Mouse (Mus musculus) olfactory bulb, adult 2 months (tissue): ENCODE data around the gene Arl11. TPM values are rescaled to one million over a fixed set of nuclear protein-coding genes. Genes with fewer than 3 reads are reported as not detected.

Experiments
- H3K27ac ChIP-seq: fragments of 200-500 bp; 2 replicates; pipeline ENCODE4 v1.5.1; 2012; ENCODE audit warnings: low read depth, low read length; ENCODE audit not compliant: insufficient read depth
- H3K4me1 ChIP-seq: fragments of 200-500 bp; 2 replicates; pipeline ENCODE4 v1.6.1; 2012; ENCODE audit warnings: low read length; ENCODE audit not compliant: control insufficient read depth, insufficient read depth
- H3K4me3 ChIP-seq: fragments of 200-500 bp; 2 replicates; pipeline ENCODE4 v1.5.1; 2012; ENCODE audit warnings: mild to moderate bottlenecking, low read depth, low read length, moderate library complexity; ENCODE audit not compliant: insufficient read depth
- CTCF ChIP-seq: fragments of 200-500 bp; IDR thresholded peaks from 2 replicates; pipeline ENCODE4 v1.5.1; 2012; ENCODE audit warnings: low read depth, mild to moderate bottlenecking, low read length, moderate library complexity; ENCODE audit not compliant: insufficient read depth
- POLR2A ChIP-seq: fragments of 200-500 bp; IDR thresholded peaks from 2 replicates; pipeline ENCODE4 v1.6.1; 2012; ENCODE audit warnings: mild to moderate bottlenecking, low read depth, low read length, moderate library complexity; ENCODE audit not compliant: insufficient read depth
- WGBS: fragments of 180-500 bp; shearing (Covaris S2); methylation state at CpG from one replicate; pipeline ENCODE4 v1.1.7; 2018; 5-methylcytosine and 5-hydroxymethylcytosine counted together
- polyA plus RNA-seq: library from polyadenylated mRNA; stranded (reverse); fragments of >200 nt; gene quantifications from 2 replicates; pipeline ENCODE4 v1.2.4, GENCODE M21; 2012; ENCODE audit warnings: low replicate concordance; ENCODE audit not compliant: missing spikeins, insufficient read depth, insufficient read length

The Arl11 gene
- polyA plus RNA-seq, result not detected in 2 replicates

GRCm38 (mm10) chr14:61309593-61309992 is at the start of gene Arl11:
Gene Arl11, plus strand, starts transcription at chr14:61309753.
- H3K4me1 ChIP-seq, result no peaks in the 10 kb centered on the region; the same call in 1 of the 2 replicates
- no peak within 1 kb of the TSS for H3K27ac ChIP-seq
- 79% methylated on average over 6 of the region's 6 CpGs for WGBS
- TF ChIP-seq CTCF (no peak), POLR2A (no peak)
- H3K4me3 ChIP-seq, result no peak within 1 kb of the TSS

- TF ChIP-seq CTCF (no peak), POLR2A (no peak)
- H3K4me3 ChIP-seq, result no peak overlapping the region
- H3K27ac ChIP-seq, result no peak overlapping the region
- H3K4me1 ChIP-seq, result no peaks in the 10 kb centered on the region
- 40% methylated on average over 5 of the region's 5 CpGs for WGBS
These were observed 41.6 kb upstream of the Arl11 start for GRCm38 (mm10) chr14:61267908-61268475.

GRCm38 (mm10) chr14:61274414-61275198 is 34.9 kb upstream of the Arl11 start:
- Histone ChIP-seq H3K4me3 (peak overlapping the region; percentile 12; the same call in 1 of the 2 replicates), H3K27ac (no peak overlapping the region), H3K4me1 (peaks cover 8% of the 10 kb centered on the region; the same call in 1 of the 2 replicates)
- no peak for TF ChIP-seq POLR2A
- TF ChIP-seq CTCF, result no peak
- WGBS, result 12% methylated on average over 38 of the region's 38 CpGs

- TF ChIP-seq CTCF (peak; percentile 28; the same call in 1 of the 2 replicates), POLR2A (no peak)
- Histone ChIP-seq H3K4me1 (peaks cover 8% of the 10 kb centered on the region; the same call in 1 of the 2 replicates), H3K4me3 (no peak overlapping the region), H3K27ac (no peak overlapping the region)
- WGBS, result 49% methylated on average over 1 of the region's 1 CpGs
These were observed 32.3 kb upstream of the Arl11 start for GRCm38 (mm10) chr14:61277285-61277684.

- 86% methylated on average over 7 of the region's 7 CpGs for WGBS
- H3K4me3 ChIP-seq, result no peak overlapping the region
- peaks cover 8% of the 10 kb centered on the region; the same call in 1 of the 2 replicates for H3K4me1 ChIP-seq
- H3K27ac ChIP-seq, result no peak overlapping the region
- TF ChIP-seq CTCF (no peak), POLR2A (no peak)
These were observed 30.8 kb upstream of the Arl11 start for GRCm38 (mm10) chr14:61278676-61279300.

- H3K4me1 ChIP-seq, result no peaks in the 10 kb centered on the region
- WGBS, result 70% methylated on average over 19 of the region's 19 CpGs
- H3K27ac ChIP-seq, result no peak overlapping the region
- TF ChIP-seq CTCF (no peak), POLR2A (no peak)
- no peak overlapping the region for H3K4me3 ChIP-seq
These were observed 20.8 kb upstream of the Arl11 start for GRCm38 (mm10) chr14:61288606-61289286.

GRCm38 (mm10) chr14:61290664-61291063 is 18.9 kb upstream of the Arl11 start:
- TF ChIP-seq CTCF, result no peak
- no peak for TF ChIP-seq POLR2A
- H3K27ac ChIP-seq, result no peak overlapping the region
- no peak overlapping the region for H3K4me3 ChIP-seq
- WGBS, result 39% methylated on average over 3 of the region's 3 CpGs
- no peaks in the 10 kb centered on the region for H3K4me1 ChIP-seq

- Histone ChIP-seq H3K27ac (no peak overlapping the region), H3K4me1 (no peaks in the 10 kb centered on the region), H3K4me3 (no peak overlapping the region)
- no peak for TF ChIP-seq POLR2A
- peak; percentile 58; the same call in 1 of the 2 replicates for TF ChIP-seq CTCF
- 22% methylated on average over 16 of the region's 16 CpGs for WGBS
These were observed 15.4 kb upstream of the Arl11 start for GRCm38 (mm10) chr14:61293884-61294737.
